Mouse (Mus musculus) heart, postnatal 0 days (tissue): ENCODE data around the gene Gm6583.

ENCODE experiments used
- CTCF ChIP-seq: IDR thresholded peaks from 2 replicates; pipeline ENCODE4 v1.5.1; 2016; ENCODE audit warnings: antibody characterized with exemption, control low read depth, low read depth
- EP300 ChIP-seq: IDR thresholded peaks from 2 replicates; pipeline ENCODE4 v1.6.1; 2016; ENCODE audit warnings: antibody characterized with exemption, low read depth

DNA sequence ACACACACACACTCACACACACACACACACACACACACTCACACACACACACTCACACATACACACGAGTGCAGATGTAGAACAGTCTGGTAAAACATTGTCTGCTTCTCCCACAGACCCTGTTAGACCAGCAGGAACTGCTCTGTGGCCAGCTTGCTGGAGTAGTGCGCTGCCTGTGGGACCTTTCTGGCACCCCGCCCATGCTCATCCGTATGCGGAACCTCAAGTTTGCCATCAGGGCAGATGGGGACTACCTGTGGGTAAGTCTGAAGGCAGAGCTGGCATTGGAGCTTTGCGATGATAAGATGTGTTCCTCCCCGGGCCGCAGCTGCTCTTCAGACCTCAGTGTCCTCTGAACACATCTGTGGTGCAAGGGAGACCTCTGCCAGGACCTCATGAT lies 6.7 kb downstream of the Gm6583 start:
- TF ChIP-seq CTCF, result no peak
- no peak for TF ChIP-seq EP300
